Mouse (Mus musculus) layer of hippocampus, adult 9-10 months (tissue): ENCODE measurements around the gene Kcmf1.

ENCODE experiments used
- DNase-seq: peaks from one replicate; pipeline ENCODE4 v3.0.0; 2022; ENCODE audit warnings: low spot score

Kcmf1 gene

GRCm38 (mm10) chr6:72899781-72900681, at the start of gene Kcmf1:
Gene Kcmf1 (minus strand): TSS chr6:72899979.
- no peak for DNase-seq

- peak; percentile 74 for DNase-seq
These were observed 49.5 kb upstream of the Kcmf1 start for GRCm38 (mm10) chr6:72949161-72949756.

GRCm38 (mm10) chr6:72948392-72948791, 48.6 kb upstream of the Kcmf1 start:
- DNase-seq: no peak

DNA sequence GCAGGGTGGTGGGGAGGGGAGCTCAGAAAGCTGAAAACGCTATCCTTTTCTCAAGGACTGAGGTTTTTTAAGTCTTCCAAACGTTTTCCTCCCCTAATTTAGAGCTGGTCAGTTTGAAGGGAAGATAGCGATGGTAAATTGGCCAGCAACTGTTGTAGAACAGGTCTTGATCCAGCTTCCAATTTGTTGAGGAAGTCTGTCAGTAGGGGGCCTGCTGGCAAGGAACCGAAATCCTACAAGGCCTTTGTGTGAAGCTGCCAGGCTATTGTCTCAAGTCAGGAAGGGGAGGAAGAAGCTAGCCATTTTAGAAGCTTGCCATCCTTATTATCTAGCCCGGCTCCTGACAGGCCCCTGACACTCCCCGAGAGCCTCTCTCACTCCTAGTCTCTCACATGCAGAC, 48.2 kb upstream of the Kcmf1 start:
- DNase-seq: no peak

- peak; percentile 72 for DNase-seq
These were observed 40.7 kb upstream of the Kcmf1 start for GRCm38 (mm10) chr6:72940493-72940892.

DNA sequence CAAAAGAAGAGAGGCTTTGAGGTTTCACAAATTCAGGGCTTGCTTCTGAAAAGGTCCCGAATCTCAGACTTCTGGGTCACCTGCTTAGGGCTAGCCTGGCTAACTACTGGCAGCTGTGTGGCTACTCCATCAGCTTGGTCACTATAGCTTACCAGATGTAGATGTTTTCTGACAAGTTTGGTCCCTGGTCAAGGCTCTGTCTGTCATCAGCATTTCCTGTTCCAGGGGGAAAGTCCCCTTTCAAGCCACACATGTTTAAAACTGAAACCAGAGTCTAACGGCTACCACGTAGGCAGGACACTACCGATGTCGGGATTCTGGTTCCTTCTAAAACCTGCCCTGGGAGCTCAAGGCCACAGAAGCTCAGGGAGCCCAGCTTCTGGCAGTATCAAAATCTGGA, 38.1 kb upstream of the Kcmf1 start:
- no peak for DNase-seq

DNA sequence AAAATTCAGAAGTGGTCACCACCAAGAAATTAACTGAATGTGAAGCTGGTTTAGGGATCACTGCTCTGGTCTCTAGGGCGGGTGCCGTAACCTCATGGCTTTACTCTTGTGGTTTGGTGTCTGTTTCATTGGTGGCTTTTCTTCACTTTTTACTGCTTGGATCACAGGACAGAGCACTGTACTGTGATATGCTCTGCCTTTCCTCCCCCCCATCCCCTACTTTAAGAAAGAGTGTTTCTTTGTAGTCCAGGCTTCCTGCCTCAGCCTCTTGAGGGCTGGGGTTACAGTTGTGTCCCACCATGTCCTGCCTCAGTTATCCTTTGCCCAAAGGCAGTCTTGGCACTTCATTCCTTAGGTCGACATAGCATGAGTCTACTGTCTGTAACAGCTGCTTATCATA, 37.7 kb upstream of the Kcmf1 start:
- no peak for DNase-seq

- DNase-seq: no peak
These were observed 33.2 kb upstream of the Kcmf1 start for GRCm38 (mm10) chr6:72932955-72933354.

GRCm38 (mm10) chr6:72931533-72931932, 31.8 kb upstream of the Kcmf1 start:
- DNase-seq: no peak

DNA sequence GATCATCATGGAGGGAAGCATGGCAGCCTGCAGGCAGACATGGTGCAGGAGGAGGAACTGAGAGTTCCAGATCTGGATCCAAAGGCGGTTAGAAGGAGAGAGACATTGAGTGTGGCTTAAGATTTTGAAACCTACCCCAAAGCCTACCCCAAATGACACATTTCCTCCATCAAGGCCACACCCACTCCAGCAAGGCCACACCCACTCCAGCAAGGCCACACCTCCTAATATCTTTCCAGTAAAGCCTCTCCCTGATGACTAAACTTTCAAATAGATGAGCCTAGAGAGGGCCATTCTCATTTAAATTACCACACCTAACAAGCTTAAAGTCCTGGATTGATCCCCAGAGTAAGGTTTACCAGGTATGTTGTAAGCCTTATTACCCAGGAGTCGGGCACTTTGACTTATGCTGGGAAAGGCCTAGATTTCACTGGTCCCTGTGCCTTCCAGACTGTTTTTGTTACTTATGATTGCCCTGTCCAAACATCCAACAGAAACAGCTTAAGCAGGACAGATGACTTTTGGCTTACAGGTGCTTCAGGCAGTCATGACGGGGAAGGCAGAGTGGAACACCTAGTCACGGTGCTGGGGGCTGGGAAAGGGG, 30.1 kb upstream of the Kcmf1 start:
- DNase-seq: no peak

DNA sequence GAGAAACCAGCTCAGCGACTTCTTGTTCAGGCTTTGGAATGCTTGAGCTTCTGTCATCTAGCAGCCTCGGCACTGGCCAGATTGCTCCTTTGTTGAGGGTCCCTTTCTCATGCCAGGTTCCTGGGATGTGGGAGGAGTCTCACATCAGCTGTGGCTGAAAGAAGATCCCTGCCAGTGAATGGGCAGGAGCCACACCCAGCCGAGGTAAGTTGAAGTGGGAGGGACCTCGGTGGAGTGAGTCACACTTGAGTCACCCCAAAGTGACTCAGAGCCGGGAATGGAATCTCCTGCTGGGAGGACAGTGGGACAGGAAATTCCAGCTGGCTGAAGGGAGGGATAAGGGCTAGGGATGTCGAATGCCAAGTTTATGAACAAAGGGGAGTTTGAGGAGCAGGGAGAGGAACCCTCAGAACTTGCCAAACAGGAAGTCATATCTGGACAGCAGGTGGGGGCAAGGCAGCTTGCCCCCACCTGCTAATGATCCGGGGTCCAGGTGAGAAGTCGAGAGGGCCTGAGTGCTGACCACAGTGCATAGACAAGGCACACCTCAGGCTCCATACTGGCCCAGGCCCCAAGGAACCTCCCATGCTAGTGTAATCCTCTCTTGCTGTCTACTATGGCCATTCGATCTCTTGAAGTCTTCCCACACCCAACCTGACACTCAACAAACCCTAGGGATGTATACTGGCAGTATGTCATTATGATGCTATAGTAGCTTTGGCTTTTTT, 27.1 kb upstream of the Kcmf1 start:
- no peak for DNase-seq

DNA sequence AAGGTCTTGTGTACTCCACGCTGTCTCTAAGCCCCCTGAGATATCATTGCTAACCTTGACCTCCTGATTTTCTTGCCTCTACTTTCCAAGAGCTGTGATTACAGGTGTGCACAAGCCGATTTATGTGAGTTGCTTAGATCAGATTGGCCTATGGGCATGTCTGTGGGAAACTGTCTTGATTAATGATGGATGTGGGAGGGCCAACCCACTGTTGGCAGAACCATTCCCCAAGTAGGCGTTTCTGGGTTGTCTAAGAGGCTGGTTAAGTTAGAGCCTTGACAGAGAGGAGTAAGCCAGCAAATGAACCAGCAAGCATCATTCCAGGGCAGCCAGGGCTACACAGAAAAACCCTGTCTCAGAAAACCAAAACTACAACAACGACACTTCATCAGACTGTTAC, 26.3 kb upstream of the Kcmf1 start:
- no peak for DNase-seq

- DNase-seq: no peak
These were observed 23.6 kb upstream of the Kcmf1 start for GRCm38 (mm10) chr6:72923381-72923780.

DNA sequence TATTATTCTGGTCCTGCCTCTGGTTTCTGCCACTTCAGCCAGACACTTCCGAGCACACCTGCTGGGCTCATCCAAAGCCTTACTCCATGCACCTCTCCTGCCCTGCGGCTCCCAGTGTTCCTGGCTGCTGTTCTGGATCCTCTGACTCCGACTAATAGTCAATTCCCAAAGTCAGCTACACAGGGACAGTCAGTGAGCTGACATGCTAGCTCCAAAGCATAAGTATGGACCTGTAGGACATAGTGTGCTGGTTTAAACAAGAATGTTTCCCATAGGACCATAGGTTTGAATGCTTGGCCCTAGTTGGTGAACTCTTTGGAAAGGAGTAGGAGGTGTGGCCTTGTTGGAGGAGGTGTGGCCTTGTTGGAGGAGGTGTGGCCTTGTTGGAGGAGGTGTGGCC, 21.3 kb upstream of the Kcmf1 start:
- DNase-seq: no peak

DNA sequence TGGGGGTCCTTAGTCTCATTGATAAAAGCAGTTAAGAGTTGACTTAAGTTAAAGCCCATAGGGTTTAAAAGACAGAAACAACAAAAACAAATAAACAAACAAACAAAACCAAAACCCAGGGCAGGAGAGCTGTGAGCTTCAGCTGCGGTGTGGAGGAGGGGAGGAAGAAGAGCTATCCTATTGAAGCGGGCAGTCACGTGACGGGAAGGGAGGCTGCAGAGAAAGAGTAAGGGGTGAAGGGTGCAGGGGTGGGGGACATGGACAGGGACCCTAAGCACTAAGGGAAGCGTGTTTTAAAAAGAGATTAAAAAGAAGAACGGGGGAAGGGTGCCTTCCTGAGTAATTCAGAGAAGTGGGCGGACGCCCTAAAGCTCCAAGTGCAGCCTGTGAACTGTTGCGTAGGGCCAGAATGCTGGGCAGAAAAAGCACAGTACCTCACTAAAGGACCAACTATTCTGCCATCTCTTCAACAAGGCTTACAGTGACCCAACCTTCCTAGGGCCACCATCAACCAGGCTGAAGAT, 18.8 kb upstream of the Kcmf1 start:
- no peak for DNase-seq

DNA sequence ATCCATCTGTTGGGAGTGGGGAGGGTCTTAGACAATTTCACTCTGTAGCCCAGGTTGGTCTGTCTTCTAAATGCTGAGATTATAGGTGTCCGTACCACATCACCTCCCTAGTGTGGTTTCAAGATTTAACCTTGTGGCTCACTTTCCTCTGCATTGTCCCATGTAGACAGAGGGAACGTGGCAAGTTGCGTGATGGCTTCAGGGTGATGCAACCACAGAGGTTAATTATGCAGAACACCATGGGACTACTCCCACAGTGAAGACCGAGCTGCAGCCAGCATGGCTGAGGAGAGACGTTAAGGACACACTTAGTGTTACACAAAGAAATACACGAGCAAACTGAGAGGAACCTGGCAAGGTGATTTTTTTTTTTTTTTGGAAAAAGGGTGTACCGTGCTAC, 16.6 kb upstream of the Kcmf1 start:
- no peak for DNase-seq

GRCm38 (mm10) chr6:72914087-72914749, 14.4 kb upstream of the Kcmf1 start:
- no peak for DNase-seq

GRCm38 (mm10) chr6:72911261-72911660, 11.5 kb upstream of the Kcmf1 start:
- no peak for DNase-seq

DNA sequence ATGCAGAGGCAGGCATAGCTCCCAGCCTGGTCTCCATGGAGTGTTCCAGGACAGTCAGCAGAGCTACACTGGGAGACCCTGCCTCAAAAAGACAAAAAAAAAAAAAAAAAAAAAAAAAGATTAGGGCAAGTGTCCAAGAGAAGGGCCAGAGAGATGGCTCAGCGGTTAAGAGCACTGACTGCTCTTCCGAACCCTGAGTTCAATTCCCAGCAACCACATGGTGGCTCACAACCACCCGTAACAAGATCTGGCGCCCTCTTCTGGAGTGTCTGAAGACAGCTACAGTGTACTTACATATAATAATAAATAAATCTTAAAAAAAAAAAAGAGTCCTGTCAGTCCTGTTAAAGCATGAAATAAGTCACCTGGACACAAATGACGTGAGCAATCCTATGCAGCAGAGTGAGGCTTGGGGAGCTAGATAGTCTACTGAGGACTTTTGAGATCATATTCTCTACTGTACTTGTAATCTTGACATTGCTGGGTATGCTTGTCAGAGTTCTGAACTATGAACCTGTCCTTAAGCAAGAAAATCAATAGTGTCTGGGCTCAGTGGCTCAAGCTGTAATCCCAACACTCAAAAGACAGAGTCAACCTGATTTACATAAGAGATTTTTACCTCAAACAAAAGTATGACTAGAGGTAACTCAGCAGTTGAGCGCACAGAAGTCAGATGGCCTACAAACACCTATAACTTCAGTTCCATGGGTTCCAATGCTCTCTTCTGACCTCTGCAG, 2.6 kb upstream of the Kcmf1 start:
- DNase-seq: no peak

DNA sequence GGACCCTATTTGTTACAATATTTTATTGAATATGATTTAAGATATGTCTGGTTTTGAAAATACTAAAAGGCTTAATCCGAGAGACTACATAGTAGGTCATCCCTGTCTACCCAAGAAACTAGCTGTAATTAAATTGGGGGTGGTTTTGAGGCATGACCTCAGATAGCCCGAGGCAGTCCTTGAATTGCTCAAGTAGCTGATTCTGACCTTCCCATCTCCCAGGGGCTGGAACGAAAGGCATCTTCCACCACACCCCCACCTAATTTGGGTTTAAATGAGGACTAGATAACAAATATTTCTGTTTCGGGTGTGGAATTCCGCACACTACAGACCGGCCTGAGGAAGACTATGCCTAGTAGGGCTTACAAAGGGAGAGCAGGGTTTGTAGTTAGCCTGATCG, 1.2 kb upstream of the Kcmf1 start:
- DNase-seq: no peak

DNA sequence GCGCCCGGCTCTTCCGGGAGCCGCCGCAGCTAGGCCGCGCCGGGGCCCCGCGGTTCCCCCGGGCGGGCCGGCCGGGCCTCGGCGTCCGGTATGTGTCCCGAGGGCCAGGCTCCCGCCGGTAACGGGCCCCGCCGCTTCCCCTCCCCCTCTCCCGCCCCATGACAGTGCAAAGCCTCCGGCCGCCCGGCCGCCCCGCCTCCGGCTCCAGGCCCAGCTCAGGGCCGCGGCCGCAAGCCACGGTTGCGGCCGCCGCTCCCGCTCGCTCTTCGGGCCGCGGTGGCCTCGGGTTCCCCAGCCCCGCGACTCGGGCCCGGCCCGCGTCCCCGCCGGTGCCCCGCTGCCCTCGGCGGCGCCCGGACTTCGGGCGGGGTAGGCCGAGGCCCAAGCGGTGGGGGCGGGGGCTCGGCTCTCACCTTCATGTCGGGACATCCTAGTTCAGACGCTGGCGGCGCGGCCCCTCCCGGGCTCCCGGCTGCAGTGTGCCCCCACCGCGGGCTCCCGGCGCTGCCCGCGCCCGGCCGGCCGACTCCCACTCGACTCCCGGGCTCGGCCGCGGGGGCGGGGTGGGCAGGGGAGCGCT, 488 bp downstream of the Kcmf1 start:
- no peak for DNase-seq
